Mouse (Mus musculus) spleen, adult 2 months (tissue): Measurements from ENCODE around the gene Srebf2. TPM values are rescaled to one million over a fixed set of nuclear protein-coding genes. Genes with fewer than 3 reads are reported as not detected.
A peak's percentile ranks its signal among the peaks of the same experiment; 100 is the strongest.

Experiments
- DNase-seq, 2 experiments: peaks; one replicate each; pipeline versions ENCODE4 v3.0.0 to v3.0.0-alpha.2; 2012 to 2021; ENCODE audit warnings: low spot score in 2 of 2, low read depth in 1 of 2
- H3K27ac ChIP-seq: fragments of 200-500 bp; 2 replicates; pipeline ENCODE4 v1.5.1; 2012; ENCODE audit warnings: low read length, inconsistent platforms; ENCODE audit not compliant: insufficient read depth
- H3K27me3 ChIP-seq: fragments of 200-500 bp; 2 replicates; pipeline ENCODE4 v1.6.1; 2012; ENCODE audit warnings: mild to moderate bottlenecking, moderate library complexity, low read length, inconsistent platforms; ENCODE audit not compliant: control insufficient read depth, insufficient read depth
- H3K36me3 ChIP-seq: fragments of 200-500 bp; 2 replicates; pipeline ENCODE4 v1.6.1; 2012; ENCODE audit warnings: mild to moderate bottlenecking, low read length, inconsistent platforms; ENCODE audit not compliant: control insufficient read depth, insufficient read depth
- H3K4me1 ChIP-seq: fragments of 200-500 bp; 2 replicates; pipeline ENCODE4 v1.6.1; 2011; ENCODE audit warnings: inconsistent platforms; ENCODE audit not compliant: control insufficient read depth, insufficient read depth, insufficient read length
- H3K4me3 ChIP-seq: fragments of 200-500 bp; 2 replicates; pipeline ENCODE4 v1.5.1; 2011; ENCODE audit warnings: mild to moderate bottlenecking, inconsistent platforms; ENCODE audit not compliant: insufficient read depth, insufficient read length; ENCODE audit errors: extremely low read depth
- CTCF ChIP-seq: fragments of 200-500 bp; IDR thresholded peaks from 2 replicates; pipeline ENCODE4 v1.5.1; 2011; ENCODE audit warnings: mild to moderate bottlenecking, inconsistent platforms; ENCODE audit not compliant: insufficient read depth, insufficient read length, insufficient replicate concordance; ENCODE audit errors: extremely low read depth
- POLR2A ChIP-seq: fragments of 200-500 bp; IDR thresholded peaks from 2 replicates; pipeline ENCODE4 v1.6.1; 2011; ENCODE audit warnings: low read depth, low read length, inconsistent platforms
- WGBS: fragments of 180-500 bp; shearing (Covaris S2); methylation state at CpG from one replicate; pipeline ENCODE4 v1.1.7; 2018; 5-methylcytosine and 5-hydroxymethylcytosine counted together
- polyA plus RNA-seq: library from polyadenylated mRNA; depleted of rRNA; stranded (reverse); fragments of >200 nt; gene quantifications from 2 replicates; pipeline ENCODE4 v1.2.3, GENCODE M21; 2012

Gene Srebf2
- polyA plus RNA-seq, 1 experiment = 204 TPM

DNA sequence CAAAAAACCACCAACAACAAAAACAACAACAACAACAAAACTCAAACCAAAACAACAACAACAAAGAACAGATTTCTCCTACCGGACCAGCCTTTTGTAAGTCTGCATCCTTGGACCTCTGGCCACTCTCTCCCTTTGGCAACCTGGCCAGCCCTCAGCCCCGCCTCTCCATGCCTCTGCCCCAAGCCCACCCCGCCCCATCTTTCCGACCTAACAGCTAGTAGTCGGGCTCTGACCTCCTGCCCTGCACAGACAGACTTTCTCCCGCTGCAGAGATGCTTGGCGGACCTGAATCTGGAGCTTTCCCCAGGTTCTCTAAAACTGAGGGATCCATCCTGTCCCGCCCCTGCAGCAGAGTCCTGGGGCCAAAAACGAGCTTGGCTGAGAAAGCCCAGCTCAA lies 71.0 kb downstream of the Srebf2 start:
- no peak for DNase-seq
- WGBS = 70% methylated on average over 8 of the region's 9 CpGs
- Histone ChIP-seq H3K27me3 (peaks cover 4% of the 10 kb centered on the region; the same call in 1 of the 2 replicates), H3K36me3 (peaks cover 3% of the 10 kb centered on the region; the same call in 1 of the 2 replicates), H3K4me1 (peaks cover 40% of the 10 kb centered on the region), H3K27ac (peak overlapping the region; percentile 51; the same call in 1 of the 2 replicates), H3K4me3 (no peak overlapping the region)
- TF ChIP-seq CTCF (no peak), POLR2A (no peak)

DNA sequence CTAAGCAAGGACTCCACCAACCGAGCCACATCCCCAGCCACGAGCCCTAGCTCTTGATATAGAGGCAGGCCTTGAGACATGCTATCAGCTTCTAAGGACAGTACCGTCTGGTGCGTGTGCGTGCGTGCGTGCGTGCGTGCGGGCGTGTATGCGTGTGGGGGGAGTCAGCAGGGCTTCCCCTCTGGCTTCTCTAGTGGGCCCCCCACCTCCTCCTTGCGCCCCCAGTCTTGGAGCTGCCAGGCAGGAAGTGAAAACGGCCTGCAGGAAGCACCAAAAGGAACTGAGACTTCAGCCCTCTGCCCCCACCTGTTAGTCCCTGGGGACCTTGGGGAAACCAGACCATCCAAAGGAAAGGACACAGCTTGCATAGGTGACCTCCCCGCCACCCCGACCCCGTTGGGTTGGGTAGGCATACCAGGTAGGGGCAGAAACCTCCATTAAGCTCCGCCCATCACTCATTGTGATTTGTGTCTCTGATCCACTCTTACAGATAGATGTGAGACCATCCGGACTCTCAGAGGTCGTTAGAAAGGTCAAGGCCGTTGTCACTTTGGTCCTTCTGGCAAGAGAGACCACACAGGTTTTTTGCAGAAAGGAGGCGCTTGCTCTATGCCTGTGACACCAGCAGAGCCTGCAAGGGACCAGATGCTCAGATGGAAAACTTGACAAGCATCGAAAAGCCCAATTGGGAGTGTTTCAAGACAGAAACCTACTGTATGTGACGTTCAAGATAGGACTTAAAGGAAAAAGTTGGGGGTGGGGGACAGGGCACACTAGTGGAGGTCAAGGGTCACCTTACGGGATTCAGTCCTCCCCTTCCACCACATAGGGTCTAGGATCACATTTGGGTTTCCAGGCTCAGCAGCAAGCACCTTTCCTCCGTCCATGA lies 72.0 kb downstream of the Srebf2 start:
- peak; percentile 65 to 84 for DNase-seq
- H3K36me3 ChIP-seq = peaks cover 5% of the 10 kb centered on the region; the same call in 1 of the 2 replicates
- WGBS = 18% methylated on average over 26 of the region's 26 CpGs
- H3K4me1 ChIP-seq = peaks cover 40% of the 10 kb centered on the region
- peak overlapping the region; percentile 78 for H3K27ac ChIP-seq
- H3K4me3 ChIP-seq = peak overlapping the region; percentile 16; the same call in 1 of the 2 replicates
- no peaks in the 10 kb centered on the region for H3K27me3 ChIP-seq
- TF ChIP-seq POLR2A (no peak), CTCF (no peak)

DNA sequence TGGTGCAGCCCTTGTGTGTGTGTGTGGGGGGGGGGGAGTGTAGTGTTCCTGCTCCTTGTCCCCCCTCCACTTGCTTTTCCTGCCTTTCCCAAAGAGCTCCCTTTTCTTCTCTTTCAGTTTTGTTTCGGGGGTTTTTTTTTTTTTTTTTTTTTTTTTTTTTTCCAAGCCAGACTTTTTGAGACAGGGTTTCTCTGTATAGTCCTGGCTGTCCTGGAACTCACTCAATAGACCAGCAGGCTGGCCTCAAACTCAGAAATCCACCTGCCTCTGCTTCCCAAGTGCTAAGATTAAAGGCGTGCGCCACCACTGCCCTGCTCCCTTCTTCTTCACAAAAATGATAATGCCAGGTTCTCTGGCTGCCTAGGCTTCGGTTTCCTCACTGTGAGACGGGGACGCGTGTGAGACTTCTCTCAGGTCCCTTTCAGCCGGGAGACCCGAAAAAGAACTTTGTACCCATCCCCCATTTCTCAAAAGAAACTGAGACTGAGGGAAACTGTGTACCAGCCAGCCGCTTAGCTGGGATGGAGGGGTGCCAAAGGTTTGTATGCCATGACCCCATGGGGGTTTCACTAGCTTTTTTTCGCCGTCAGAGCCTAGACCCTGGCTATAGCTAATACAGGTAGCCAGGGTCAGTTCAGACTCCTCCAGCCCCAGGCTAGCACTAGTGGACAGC lies 73.2 kb downstream of the Srebf2 start:
- TF ChIP-seq POLR2A (no peak), CTCF (no peak)
- H3K27me3 ChIP-seq = no peaks in the 10 kb centered on the region
- peaks cover 5% of the 10 kb centered on the region; the same call in 1 of the 2 replicates for H3K36me3 ChIP-seq
- no peak for DNase-seq
- 65% methylated on average over 11 of the region's 12 CpGs for WGBS
- peak overlapping the region; percentile 78 for H3K27ac ChIP-seq
- no peak overlapping the region for H3K4me3 ChIP-seq
- peaks cover 48% of the 10 kb centered on the region for H3K4me1 ChIP-seq

DNA sequence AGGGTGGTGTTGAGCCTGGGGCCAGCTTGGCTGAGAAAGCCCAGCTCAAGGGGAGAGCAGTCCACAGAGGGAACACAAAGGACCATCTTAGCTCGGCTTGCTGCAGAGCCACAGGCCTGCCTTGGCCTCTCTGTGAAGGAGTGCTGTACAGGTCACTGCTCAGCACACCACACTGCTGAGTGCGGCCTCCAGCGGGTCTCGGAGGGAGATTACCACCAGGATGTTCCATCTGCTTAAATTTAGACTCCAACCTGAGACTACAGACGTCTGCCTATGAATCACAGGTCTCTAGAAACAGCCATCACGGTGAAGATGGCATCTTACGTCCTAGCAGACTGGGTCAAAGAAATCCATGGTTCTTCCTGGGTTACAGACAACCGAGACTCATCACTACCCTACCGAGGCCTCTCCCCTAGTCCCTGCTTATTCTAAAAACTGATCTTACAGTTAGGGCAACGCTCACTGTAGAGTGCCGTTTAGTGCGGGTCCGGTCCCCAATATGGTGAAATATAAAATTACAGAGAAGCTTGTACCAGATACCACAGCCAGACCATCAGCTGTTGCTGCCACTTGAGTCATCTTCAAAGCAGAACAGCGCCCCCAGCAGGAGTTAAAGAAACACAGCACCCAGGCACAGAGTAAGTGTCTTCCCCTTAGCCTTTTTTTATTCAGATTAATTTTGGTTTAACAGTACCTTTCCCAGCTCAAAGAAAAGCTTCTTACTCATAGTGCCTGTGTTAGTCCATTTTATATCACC lies 74.3 kb downstream of the Srebf2 start:
- Histone ChIP-seq H3K27me3 (no peaks in the 10 kb centered on the region), H3K27ac (peak overlapping the region; percentile 69), H3K4me1 (peaks cover 56% of the 10 kb centered on the region; the same call in 1 of the 2 replicates), H3K36me3 (peaks cover 5% of the 10 kb centered on the region; the same call in 1 of the 2 replicates), H3K4me3 (peak overlapping the region; percentile 1; the same call in 1 of the 2 replicates)
- DNase-seq = no peak
- TF ChIP-seq POLR2A (no peak), CTCF (peak; percentile 21; the same call in 1 of the 2 replicates)
- WGBS = 76% methylated on average over 14 of the region's 14 CpGs

DNA sequence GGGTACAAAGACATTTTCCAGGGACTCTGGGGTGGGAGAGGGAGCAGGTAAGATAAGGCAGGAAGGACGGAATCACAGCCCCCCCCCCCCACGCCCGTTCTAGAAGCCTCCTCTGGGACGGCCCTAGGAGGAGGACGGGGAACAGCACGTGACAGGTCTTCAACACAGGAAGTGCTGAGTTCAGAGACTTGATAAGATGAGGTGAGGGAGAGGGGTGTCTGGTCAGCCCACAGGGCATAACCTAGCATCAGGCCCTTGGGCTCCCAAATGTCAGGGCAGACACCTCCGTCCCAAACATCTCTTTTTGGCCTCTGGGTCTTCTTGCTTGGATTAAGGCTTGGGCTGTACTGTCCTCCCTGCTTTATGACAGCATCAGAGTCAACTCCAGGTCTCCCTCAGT lies 76.3 kb downstream of the Srebf2 start:
- 22% methylated on average over 7 of the region's 7 CpGs for WGBS
- peak overlapping the region; percentile 84 for H3K27ac ChIP-seq
- H3K4me3 ChIP-seq = peak overlapping the region; percentile 67
- TF ChIP-seq POLR2A (peak; percentile 47), CTCF (no peak)
- no peak for DNase-seq
- peaks cover 5% of the 10 kb centered on the region; the same call in 1 of the 2 replicates for H3K36me3 ChIP-seq
- H3K4me1 ChIP-seq = peaks cover 49% of the 10 kb centered on the region; the same call in 1 of the 2 replicates
- H3K27me3 ChIP-seq = no peaks in the 10 kb centered on the region
